Mouse (Mus musculus) C2C12 (cell line): ENCODE data around the gene Pdcd2l. TPM values are rescaled to one million over a fixed set of nuclear protein-coding genes. Genes with fewer than 3 reads are reported as not detected.

ENCODE experiments used
- H3K27me3 ChIP-seq: one replicate; pipeline ENCODE4 v1.6.1; 2011; ENCODE audit not compliant: control insufficient read depth, insufficient read depth, insufficient read length
- H3K36me3 ChIP-seq: one replicate; pipeline ENCODE4 v1.6.1; 2011; ENCODE audit not compliant: control insufficient read depth, insufficient read depth
- H3K4me3 ChIP-seq: one replicate; pipeline ENCODE4 v1.5.1; 2011; ENCODE audit warnings: mild to moderate bottlenecking, control low read depth; ENCODE audit not compliant: poor library complexity, insufficient read depth, severe bottlenecking
- H3K79me2 ChIP-seq: one replicate; pipeline ENCODE4 v1.6.1; 2011; ENCODE audit not compliant: control insufficient read depth, insufficient read depth
- H3K79me3 ChIP-seq: one replicate; pipeline ENCODE4 v1.6.1; 2011; ENCODE audit warnings: low read depth, control low read depth
- H3ac ChIP-seq: one replicate; pipeline ENCODE3; 2011; ENCODE audit warnings: low read depth; ENCODE audit not compliant: control insufficient read depth, insufficient read length
- CEBPB ChIP-seq: IDR thresholded peaks from one replicate; pipeline ENCODE4 v1.6.1; 2011; ENCODE audit warnings: low read depth, mild to moderate bottlenecking, control low read depth, moderate library complexity
- CTCF ChIP-seq: IDR thresholded peaks from one replicate; pipeline ENCODE4 v1.5.1; 2011; ENCODE audit not compliant: control insufficient read depth, insufficient read depth, insufficient read length
- FOSL1 ChIP-seq: IDR thresholded peaks from one replicate; pipeline ENCODE4 v1.8.0; 2011; ENCODE audit warnings: mild to moderate bottlenecking, low read length; ENCODE audit not compliant: poor library complexity, insufficient read depth, severe bottlenecking
- MAX ChIP-seq: IDR thresholded peaks from one replicate; pipeline ENCODE4 v1.6.1; 2011; ENCODE audit warnings: mild to moderate bottlenecking, control low read depth
- MYOD1 ChIP-seq: IDR thresholded peaks from one replicate; pipeline ENCODE4 v1.6.1; 2011; ENCODE audit warnings: low read depth; ENCODE audit not compliant: control insufficient read depth, insufficient read length
- MYOG ChIP-seq: IDR thresholded peaks from one replicate; pipeline ENCODE4 v1.6.1; 2011; ENCODE audit not compliant: control insufficient read depth, insufficient read length; ENCODE audit errors: extremely low read depth
- USF1 ChIP-seq: IDR thresholded peaks from one replicate; pipeline ENCODE4 v1.6.1; 2011; ENCODE audit warnings: low read depth, mild to moderate bottlenecking, control low read depth, moderate library complexity
- polyA plus RNA-seq: library from polyadenylated mRNA; unstranded; fragments of >200 nt; fragmentation: generic; extraction: Trizol; gene quantifications from one replicate; pipeline ENCODE4 v1.2.1, GENCODE M21; 2012; ENCODE audit warnings: missing spikeins

The Pdcd2l gene
- polyA plus RNA-seq, 1 experiment: 41.7 TPM

DNA sequence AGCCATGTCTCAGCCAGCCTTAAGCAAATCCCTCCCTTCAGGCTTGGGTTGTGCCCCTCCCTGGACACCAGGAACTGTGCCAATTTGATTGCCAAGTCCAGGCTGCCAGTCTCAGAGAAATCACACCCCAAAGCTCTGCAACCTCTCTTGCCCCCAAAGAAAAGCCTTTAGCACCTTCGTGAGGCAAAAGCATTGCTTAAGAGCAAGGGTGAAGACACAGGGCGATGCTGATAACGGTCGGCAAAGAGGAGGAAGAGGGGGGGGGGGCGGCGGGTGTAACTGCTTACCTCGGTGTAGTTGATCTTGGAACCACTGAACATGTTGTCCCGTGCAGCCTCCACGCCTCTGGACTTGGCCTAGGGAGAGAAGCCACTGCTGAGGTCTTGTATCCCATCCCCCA, 32.2 kb upstream of the Pdcd2l start:
- peaks cover 34% of the 10 kb centered on the region for H3K79me3 ChIP-seq
- no peaks in the 10 kb centered on the region for H3K27me3 ChIP-seq
- TF ChIP-seq MAX (no peak), CTCF (no peak), MYOG (no peak), CEBPB (no peak), MYOD1 (no peak), FOSL1 (no peak), USF1 (no peak)
- H3K36me3 ChIP-seq: peaks cover 51% of the 10 kb centered on the region
- H3K79me2 ChIP-seq: peaks cover 63% of the 10 kb centered on the region
- H3ac ChIP-seq: peak overlapping the region; percentile 41
- peak overlapping the region; percentile 50 for H3K4me3 ChIP-seq

DNA sequence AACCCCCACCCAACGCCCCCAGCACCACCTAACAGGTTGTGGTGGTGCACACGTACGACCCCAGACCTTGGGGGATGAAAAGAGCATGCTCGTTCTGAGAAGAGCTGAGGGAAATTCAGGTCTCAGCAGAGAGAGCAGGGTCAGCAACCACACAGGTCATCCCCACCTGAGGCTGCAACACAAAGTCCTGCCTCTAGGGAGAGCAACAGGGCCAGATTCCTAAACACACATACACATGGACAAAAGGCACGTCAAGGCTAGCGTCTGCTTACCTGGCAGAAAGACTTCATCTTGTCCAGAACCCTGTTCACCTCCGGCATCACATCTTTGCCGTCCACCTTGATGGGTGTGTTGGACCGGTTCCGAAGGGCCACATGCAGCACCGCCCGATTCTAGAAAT, 30.4 kb upstream of the Pdcd2l start:
- Histone ChIP-seq H3K79me2 (peaks cover 76% of the 10 kb centered on the region), H3ac (no peak overlapping the region), H3K36me3 (peaks cover 66% of the 10 kb centered on the region), H3K27me3 (no peaks in the 10 kb centered on the region), H3K4me3 (no peak overlapping the region), H3K79me3 (peaks cover 39% of the 10 kb centered on the region)
- no peak for TF ChIP-seq CEBPB
- TF ChIP-seq MAX: no peak
- TF ChIP-seq CTCF: no peak
- no peak for TF ChIP-seq MYOG
- TF ChIP-seq FOSL1: no peak
- TF ChIP-seq MYOD1: no peak
- no peak for TF ChIP-seq USF1

DNA sequence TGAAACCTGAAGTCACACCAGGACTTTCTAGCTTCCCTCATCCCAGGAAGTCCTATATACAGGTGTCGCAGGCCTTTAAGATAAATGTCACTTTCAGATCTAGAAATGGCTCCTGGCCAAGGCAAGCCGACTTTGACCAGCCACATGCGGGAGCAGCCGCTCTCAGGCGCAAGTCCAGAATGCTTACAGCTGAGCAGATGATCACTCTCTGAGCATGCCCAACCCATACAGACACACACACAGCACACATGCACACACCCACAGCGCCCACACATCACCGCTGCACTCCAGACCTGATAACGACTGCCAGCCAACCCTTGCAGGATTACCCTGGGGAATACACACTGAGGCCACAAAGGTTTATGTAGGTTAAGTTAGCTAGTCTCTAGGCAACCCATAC, 29.6 kb upstream of the Pdcd2l start:
- TF ChIP-seq MAX (no peak), CEBPB (no peak), FOSL1 (no peak), CTCF (no peak), USF1 (no peak), MYOD1 (no peak), MYOG (no peak)
- Histone ChIP-seq H3K27me3 (no peaks in the 10 kb centered on the region), H3K4me3 (no peak overlapping the region), H3K36me3 (peaks cover 72% of the 10 kb centered on the region), H3K79me3 (peaks cover 39% of the 10 kb centered on the region), H3ac (no peak overlapping the region), H3K79me2 (peaks cover 76% of the 10 kb centered on the region)

DNA sequence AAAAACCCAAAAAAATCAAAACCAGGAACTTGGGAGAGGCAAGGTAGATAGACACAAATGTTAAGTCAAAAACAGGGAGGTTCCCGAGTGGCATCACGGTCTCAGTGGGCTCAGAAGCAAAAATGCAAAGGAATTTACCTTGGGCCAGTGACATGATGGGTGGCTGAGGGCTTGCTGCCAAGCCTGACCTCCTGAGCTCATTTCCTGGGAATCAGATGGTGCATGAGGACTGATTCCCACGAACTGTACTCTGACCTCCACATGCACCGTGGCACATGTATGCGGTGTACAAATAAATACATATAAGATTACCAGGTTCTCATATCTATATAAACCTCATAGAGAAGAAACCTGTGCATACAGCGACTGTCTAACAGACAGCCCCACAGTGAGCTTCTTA, 27.8 kb upstream of the Pdcd2l start:
- TF ChIP-seq MYOG (no peak), CTCF (no peak)
- H3K27me3 ChIP-seq: no peaks in the 10 kb centered on the region
- H3K79me2 ChIP-seq: peaks cover 67% of the 10 kb centered on the region
- H3K79me3 ChIP-seq: peaks cover 39% of the 10 kb centered on the region
- H3K36me3 ChIP-seq: peaks cover 87% of the 10 kb centered on the region
- no peak overlapping the region for H3ac ChIP-seq
- no peak overlapping the region for H3K4me3 ChIP-seq

DNA sequence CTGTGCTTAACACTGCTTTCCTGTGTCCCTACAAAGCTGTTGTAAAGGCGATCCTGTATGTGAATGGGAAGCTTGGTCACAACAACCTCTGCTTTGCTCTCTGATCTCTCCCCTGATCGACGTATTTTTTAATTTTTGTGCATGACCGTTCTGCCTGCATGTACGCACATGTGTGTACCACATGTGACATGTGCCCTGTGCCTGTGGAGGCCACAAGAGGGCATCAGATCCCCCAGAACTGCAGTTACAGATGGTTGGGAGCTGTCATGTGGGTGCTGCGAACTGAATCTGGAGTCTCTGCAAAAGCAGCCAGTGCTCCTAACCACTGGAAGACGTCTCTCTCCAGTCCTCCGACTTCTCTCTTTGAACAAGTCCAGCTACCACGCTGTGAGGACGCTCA, 25.9 kb upstream of the Pdcd2l start:
- H3K4me3 ChIP-seq: no peak overlapping the region
- H3ac ChIP-seq: no peak overlapping the region
- H3K79me3 ChIP-seq: peaks cover 21% of the 10 kb centered on the region
- no peak for TF ChIP-seq MYOG
- TF ChIP-seq MAX: no peak
- TF ChIP-seq MYOD1: no peak
- no peak for TF ChIP-seq USF1
- TF ChIP-seq FOSL1: no peak
- no peak for TF ChIP-seq CTCF
- TF ChIP-seq CEBPB: no peak
- no peaks in the 10 kb centered on the region for H3K27me3 ChIP-seq
- H3K79me2 ChIP-seq: peaks cover 48% of the 10 kb centered on the region
- peaks cover 89% of the 10 kb centered on the region for H3K36me3 ChIP-seq

DNA sequence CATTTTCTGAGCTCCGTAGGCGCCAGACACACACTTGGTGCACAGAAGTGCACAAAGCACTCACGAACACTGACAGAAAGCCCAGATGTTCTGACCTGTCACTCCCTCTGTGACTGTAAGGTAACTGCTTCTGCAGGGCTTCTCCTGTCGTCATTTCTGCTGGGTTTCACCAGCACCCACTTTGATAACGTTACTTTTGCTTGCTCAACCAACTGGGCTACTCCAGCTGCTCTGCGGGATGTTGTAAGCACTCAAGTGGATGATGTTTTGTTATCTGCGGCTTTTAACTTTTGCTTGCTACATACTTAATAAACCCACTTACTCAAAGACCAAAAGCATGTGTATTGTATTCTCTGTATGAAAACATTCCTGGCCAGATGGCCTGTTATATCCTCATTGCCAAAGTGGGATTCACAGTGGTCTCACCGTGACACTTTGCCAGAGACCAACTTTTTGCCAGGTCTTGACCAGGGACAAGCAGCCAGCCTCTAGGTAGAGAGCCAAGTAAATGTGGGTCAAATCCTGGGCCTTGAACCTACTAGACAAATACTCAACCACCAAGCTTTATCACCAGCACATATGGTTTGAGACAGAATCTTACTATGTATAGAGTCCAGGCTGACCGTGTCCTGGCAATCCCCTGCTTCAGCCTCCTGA, 25.3 kb upstream of the Pdcd2l start:
- Histone ChIP-seq H3K36me3 (peaks cover 87% of the 10 kb centered on the region), H3ac (no peak overlapping the region), H3K79me2 (peaks cover 42% of the 10 kb centered on the region), H3K79me3 (peaks cover 15% of the 10 kb centered on the region), H3K4me3 (no peak overlapping the region), H3K27me3 (no peaks in the 10 kb centered on the region)
- no peak for TF ChIP-seq USF1
- TF ChIP-seq MAX: no peak
- TF ChIP-seq MYOD1: no peak
- no peak for TF ChIP-seq MYOG
- TF ChIP-seq CTCF: no peak
- TF ChIP-seq FOSL1: no peak
- no peak for TF ChIP-seq CEBPB
